Mouse (Mus musculus) forebrain, embryonic 13.5 days (tissue): ENCODE measurements around the gene Clvs2. TPM values are rescaled to one million over a fixed set of nuclear protein-coding genes. Genes with fewer than 3 reads are reported as not detected.

ENCODE experiments used
- polyA plus RNA-seq: library from polyadenylated mRNA; unstranded; fragments of >200 nt; fragmentation: Nextera tagmentation; extraction: Ambion mirVana; gene quantifications from 2 replicates; pipeline ENCODE4 v1.2.1, GENCODE M21; 2015

Gene Clvs2
- polyA plus RNA-seq, 1 experiment from 2014 or later: 4.9 TPM

Other genes starting within 250 kb of the Clvs2 start
- gene Sult3a2, start 161.9 kb upstream of the Clvs2 start, polyA plus RNA-seq: not detected in 2 replicates
- gene Sult3a1, start 233.0 kb upstream of the Clvs2 start, polyA plus RNA-seq: not detected in 2 replicates